Mouse (Mus musculus): ENCODE measurements at regions not wholly inside any gene's neighbourhood (a gene's known extent, or its start where the extent isn't known, plus 50 kb on each side); places are given as distances from the start of the nearest gene placed in this dataset.

DNA sequence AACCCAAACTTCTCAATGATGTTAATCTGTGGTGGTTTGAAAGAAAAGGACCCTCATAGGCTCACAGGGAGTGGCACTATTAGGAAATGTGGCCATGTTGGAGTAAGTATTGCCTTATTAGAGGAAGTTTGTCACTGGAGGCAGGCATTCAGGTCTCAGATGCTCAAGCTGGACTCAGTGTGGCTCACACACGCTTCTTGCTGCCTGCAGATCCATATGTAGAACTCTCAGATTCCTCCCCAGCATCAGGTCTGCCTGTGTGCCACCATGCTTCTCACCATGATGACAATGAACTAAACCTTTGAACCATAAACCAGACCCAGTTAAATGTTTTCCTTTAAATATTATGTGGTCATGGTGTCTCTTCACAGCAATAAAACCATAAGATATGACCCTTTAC, 104.7 kb upstream of the Tbl1xr1 start:
- no peak for DNase-seq (ENCODE audit: low read depth)

DNA sequence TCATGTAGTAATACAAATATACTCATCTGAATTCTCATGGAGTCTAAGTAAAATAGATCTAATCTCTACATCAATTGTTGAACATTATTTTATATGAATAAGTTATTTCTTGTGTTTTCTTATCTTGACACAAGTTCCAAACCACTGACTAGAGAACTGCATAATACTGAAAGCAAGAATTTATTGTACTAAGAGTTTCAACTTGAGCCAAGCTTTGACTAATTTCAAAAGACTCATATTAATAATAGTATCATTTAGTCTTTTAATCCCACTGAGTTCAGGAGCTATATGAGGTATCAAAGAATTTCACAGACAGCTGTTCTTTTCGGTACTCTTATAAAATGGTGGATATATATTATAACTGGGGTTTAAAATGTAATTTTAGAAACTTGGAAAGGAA, 103.3 kb upstream of the Tbl1xr1 start:
- no peak for DNase-seq (ENCODE audit: low read depth)

DNA sequence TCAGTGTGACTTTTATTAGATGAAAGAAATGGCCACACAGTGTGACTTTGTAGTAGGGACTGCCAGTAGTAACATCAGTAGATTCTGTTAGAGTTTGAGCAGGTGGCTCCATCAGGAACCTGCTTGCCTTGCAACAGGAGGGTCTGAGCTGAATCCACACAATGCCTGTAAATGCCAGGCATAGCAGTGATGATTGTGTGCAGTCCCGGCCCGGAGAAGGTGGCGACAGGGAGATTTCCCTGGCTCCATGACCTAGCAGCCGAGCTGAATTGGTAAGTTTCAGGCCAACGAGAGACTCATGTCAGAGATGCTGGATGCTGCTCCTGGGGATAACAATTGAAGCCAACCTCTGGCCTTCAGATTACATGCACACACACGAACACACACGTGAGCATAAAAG, 102.8 kb upstream of the Tbl1xr1 start:
- no peak for DNase-seq (ENCODE audit: low read depth)

DNA sequence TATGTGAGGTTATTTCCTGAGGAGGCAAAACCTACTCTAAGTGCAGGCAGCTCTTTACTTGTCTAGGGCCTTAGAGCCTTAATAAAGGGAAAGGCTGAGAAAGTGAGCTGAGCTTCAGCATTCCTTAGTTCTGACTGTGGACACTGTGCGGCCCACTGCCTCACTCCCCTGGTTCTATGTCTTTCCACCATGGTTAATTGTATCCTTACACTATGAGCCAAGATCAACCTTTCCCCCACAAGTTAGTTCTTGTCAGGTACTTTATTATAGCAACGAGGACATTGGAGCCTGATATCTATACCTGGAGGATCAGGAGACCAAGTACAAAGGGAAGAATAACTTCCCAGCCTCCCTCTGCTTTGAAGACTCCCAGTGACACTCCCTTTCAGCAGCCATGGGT, 101.7 kb upstream of the Tbl1xr1 start:
- no peak for DNase-seq (ENCODE audit: low read depth)

DNA sequence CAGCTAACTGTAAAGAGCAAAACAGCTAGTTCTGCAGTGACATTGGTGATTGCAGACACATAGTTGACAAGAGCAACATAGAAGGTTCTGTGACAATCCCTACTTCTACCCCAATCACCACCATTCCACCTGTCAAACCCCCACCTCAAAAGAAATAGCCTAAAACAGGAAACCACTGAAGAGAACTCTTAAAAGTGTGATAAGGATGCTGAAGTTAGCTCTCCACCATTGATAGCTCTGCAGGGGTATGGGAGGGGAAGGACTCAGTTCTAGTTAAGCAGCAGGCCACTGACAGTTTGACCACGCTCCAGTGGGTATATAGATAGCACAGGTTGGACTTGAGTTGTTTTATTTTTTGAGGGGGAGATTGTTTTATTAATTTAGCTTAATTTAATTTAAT, 98.7 kb upstream of the Tbl1xr1 start:
- DNase-seq (ENCODE audit: low read depth) = no peak

DNA sequence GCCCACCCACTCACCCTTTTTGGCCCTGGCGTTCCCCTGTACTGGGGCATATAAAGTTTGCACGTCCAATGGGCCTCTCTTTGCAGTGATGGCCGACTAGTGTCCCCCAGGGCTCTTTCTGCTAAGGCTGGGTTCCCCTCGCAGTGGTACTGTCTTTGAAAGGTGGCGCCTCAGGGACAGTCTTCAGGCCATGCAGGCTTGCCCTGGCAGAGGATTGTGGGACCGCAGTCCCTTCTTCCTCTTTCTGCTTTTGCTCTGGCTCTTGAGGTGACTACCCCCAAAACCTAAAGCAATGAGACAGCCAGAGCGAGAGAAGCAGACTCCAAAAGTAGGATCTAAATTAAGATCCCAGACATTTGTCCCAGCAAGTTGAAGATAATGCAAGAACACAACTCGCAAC, 93.5 kb upstream of the Tbl1xr1 start:
- no peak for DNase-seq (ENCODE audit: low read depth)

DNA sequence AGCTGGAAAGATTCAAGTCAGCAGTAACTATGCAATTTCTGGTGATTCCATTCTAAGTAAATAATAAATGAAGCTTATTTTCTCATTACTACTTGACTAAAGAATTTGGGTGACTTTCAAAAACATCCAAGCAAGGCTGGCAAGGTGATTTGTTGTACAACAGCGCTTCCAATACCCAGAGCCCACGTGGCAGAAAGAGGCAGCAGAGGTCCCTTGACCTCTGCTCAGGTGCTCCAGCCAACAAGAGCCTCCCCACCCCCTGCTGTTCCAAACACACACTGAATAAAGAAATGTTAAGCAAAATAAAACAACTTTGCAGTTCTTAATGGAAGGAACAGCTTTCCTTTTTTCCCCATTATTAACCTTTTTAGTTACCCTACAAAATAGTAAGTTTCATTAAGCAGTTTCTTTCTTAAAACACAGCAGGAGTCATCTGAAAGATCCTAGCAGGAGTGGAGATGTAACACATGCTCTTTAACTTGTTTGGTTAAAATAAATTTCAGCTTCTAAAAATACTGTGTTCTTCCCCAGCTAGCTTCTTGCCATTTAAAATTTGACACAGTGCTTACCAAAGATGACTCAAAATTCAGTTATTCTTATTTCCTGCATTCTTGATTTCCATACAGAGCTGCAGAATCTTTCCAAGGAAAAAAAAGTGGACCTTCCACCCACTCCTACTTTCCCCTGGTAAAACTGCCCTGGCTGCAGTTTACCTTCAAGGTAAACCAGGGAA, 92.3 kb upstream of the Tbl1xr1 start:
- no peak for DNase-seq (ENCODE audit: low read depth)

DNA sequence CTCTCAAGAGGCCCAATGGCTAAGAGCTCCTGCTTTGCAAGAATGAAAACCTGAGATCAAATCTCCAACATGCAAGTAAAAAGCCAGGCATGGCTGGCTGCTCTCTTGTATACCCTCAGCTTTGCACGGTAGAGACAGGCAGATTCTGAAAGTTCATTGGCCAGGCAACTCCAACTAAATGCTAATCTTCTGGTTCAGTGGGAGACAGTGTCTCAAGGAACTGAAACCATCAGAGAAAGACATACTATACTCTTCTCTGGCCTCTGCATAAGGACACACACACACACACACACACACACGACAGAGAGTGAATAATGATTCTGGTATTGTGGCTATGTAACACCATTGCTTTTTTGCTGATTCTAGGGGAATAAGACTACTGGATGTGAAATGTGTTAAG, 91.6 kb upstream of the Tbl1xr1 start:
- no peak for DNase-seq (ENCODE audit: low read depth)

DNA sequence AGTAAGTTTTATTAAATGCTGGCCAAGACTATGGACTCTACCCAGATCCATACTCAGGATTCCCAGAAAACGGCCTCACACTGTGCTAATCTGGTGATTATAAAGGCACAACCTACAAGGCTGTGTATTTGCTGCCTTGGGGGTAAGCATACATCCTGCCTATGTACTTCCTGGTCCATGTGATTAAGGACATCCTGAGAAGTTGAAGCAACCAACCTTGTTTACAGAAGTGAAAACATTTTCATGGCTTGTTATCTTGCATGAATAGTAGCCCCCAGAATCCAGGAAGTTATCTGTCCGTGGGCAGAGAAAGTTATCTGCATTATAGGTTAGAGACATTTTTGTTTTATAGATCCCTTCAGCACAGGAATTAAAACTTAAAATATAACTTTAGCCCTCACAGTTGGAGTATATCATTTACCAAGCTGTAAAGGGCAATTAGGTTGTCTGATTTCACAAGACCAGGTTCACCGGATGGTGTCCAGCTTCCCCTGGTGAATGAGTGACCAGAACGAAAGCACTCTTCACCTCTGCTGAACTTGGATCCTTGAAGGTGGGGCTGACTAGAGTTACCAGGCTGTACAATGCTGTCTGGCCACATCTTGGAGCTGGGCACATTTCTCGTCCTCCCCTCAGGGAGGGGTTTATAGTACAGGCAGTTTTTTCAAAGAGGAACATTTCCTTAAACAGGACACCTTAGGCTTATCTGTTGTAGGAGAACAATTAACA, 90.1 kb upstream of the Tbl1xr1 start:
- no peak for DNase-seq (ENCODE audit: low read depth)

DNA sequence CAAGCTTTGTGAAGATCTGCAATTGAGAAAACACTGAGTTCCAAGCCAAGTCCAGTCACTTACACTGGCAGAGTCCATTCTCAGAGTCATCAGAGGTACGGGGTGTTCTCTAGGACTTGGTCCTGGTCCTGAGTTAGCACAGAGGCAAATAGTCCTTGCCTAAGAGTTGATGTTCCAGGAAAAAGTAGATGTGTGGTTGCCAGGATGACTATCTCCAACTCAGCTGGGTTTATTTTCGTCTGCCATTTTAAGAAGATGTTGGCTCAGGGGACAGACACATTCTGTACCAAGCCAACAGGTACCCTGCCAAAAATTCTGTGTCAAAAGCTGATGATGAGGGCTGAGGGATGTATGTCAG, 89.6 kb upstream of the Tbl1xr1 start:
- no peak for DNase-seq (ENCODE audit: low read depth)

DNA sequence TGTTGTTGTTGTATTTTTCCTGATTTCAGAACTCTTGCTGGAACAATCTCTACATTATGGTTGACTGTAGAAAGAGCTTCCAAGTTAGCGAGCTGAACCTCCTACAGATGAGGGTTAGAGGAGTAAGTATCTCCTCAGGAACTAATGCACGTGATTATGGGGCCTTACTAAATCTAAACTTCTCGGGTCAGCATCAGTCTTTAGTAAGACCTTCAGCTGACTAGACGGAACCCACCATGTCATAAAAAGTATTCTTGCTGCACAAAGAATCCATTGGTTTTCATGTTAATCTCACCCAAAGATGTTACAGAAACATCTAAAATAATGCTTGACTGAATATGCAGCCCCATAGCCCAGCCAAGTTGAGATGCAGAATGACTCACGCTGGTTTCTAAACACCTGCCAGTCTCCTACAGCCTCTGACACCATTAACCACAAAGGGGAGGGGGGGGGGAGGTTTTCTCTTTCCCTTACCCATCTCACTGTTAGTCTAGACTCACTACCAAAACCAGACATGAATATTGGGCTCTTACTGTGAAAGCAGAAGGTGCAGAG, 88.9 kb upstream of the Tbl1xr1 start:
- peak; percentile 51 for DNase-seq (ENCODE audit: low read depth)

DNA sequence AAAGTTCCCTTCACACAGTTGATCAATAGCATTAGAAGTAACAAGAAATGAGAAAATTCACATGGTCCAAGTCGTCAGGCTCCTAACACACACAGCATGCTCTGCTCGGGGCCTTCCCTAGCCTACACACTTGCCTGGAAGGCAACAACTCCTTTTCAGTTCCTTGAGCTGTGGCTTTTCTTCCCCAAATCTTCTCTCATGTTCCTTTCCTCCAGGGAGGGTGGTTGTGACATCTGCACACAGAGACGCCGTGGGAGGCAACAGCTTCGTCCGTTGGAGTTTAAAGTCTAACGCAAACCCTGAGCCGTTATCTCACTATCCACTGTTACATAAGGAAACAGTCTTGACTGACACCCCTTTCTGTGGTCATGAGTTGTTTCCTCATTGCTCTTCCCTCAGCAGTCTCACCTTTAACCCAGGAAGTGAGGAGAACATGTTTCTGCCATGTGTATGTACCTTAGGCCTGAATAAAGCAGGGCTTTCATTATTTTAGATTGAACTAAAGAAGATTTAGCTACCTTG, 88.4 kb upstream of the Tbl1xr1 start:
- no peak for DNase-seq (ENCODE audit: low read depth)

DNA sequence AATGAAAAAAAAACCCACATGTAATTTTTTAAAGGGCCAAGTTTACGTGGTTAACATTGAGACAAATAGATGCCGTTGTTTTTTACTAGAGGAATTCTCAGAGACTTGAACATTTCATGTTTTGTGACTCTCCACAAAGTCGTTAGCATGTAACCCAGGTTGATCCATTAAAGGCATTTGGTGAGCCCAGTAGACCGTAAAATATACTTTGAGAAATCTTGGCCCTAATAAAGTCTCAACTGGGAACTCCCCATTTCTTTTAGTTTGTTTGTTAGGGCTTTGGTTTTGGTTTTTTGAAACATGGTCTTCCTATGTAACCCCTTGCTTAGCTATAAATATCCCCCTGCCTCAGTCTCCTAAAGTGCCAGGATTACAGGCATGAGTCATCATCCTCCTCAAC, 85.9 kb upstream of the Tbl1xr1 start:
- no peak for DNase-seq (ENCODE audit: low read depth)

DNA sequence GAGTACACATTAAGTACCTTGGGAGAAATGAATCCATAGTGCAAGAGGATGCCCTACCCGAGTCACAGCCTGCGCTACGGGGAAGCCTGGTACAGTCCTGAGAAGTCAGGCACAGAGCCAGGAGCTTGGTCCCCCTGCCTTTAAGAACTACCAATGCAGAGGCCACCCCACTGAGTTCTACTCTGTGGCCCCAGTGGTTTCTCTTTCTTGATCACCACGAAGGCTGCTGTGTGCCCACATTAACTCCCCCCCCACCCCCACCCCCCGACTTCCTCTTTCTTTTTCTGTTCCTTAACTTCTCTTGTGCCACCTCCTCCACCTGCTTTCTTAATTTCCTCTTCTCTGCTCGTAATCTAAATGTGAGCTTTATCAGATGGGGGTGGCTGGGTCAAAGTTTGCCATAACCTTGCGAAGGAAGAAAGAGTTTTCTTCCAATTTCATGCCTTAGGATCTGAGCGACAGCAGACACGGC, 84.7 kb upstream of the Tbl1xr1 start:
- DNase-seq (ENCODE audit: low read depth) = no peak

DNA sequence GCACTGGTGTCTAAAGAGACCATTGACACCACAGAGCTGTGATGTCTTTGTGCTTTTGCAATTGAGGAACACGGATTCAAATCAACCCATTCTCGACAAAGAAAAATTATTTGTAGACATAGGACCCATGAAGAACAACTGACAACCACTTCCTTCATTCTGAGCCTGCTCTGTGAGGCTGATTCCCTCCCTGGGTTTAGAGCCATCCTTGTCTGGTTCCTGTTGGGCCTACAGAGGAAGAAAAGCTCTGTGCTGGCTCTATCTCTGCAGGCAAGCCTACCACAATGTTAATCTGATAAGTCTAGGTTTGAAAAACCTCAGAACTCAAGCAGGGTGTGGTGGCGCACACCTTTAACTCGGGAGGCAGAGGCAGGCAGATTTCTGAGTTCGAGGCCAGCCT, 84.2 kb upstream of the Tbl1xr1 start:
- no peak for DNase-seq (ENCODE audit: low read depth)

DNA sequence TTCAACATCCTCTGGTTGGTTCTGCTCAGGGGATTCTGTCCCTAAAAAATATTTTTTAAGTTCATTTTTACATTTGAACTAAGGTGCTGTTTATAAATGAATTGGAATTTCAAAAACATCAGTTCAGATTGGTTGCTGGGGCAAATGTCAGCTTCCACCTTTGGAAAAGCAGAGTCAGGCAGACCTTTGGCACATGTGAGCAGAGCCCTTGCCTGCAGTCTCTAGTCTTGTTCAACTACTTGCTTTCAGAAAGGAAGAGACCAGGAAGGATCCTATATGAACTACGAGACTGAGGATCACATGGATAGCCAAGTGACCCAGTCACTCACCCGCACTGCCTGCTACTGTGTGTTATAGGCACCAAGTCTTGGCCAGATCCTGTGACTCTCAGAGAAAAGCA, 82.5 kb upstream of the Tbl1xr1 start:
- no peak for DNase-seq (ENCODE audit: low read depth)

DNA sequence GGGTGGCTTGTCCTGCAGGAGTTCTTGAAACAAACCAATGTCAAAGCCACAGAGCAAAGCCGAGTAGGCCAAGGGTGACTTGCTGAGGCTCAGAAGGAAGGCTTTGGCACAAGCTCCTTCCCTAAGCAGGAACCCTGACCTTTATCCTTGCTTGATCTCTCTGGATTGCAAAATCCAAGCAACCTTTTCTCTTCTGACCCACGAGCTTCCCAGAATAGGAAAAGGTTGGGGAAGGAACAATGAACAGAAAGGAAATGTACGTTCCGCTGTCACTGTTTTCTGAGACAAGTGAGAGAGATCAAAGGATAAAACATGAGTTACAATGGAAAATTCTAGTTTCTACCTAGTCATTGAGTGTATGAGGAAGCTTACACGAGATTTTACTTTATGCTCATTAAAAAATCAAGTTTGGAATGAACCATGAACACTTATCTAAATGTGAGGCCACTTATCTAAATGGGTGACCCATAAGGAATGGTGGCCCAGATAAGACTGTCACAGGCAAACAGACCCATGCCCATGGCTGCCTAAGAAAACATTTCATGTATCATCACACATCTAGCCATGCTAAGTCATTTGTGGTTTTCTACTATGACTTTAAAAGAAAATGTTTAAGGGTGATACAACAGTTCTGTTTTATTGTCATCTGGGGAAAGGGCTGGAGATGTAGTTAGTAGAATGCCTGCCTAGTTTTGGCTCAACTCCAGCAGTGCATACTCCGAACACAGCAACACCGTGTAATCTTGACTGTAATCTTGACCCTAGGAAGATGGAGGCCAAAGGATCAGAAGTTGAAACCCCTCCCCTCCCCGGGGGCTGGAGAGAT, 80.7 kb upstream of the Tbl1xr1 start:
- DNase-seq (ENCODE audit: low read depth) = no peak

DNA sequence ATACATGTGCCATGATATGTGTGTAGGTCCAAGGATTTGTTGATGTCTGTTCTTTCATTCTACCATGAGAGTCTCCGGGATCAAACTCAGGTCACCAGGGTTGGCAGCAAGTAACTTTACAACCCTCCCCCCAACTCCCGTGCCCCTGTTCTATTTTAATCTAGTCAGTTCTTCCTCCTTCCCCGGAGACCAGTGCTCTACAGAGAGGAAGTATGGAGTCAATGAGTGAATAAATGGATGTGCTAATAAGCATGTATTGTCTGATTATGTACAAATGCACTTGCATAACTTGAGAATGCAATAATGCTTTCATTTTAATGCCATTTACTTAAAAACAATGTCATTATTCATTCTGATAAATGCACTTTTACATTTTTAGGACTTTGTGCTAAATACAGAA, 79.1 kb upstream of the Tbl1xr1 start:
- no peak for DNase-seq (ENCODE audit: low read depth)

DNA sequence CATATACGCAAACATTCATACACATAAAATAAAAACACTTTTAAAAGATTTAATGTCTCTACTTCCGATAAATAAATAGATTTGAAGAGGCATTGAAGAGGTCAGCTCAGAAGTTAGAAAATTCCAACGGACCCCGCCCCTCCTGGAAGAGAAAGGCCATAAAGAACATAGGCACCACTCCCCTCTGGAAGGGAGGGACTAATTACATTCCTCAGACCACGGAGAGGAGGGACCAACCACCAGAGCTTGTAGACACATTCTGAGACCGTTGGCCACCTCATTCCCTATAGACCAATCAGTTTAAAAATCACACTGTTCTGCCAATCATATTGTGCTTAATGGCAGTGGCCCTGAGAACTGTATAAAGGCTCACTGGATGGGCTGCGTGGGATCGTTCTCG, 71.0 kb upstream of the Tbl1xr1 start:
- no peak for DNase-seq (ENCODE audit: low read depth)

DNA sequence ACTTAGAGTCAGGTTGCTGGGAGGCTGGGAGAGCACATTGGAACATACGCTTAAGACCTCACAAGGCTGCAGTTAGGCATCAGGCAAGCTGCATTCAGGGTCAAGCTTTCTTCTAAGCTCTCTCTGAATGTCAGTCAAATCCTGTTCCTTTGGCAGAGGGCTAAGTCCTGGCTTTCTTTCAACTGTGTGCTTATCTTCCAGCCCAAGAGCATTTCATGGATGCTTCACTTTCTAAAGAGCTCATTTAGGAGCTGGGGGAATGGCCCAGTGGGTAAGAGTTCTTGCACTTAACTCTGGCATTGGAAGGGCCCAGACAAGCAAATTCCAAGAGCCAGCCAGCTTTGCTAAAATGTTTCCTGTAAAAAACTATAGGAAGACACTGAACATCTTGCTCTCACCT, 70.3 kb upstream of the Tbl1xr1 start:
- DNase-seq (ENCODE audit: low read depth) = no peak

DNA sequence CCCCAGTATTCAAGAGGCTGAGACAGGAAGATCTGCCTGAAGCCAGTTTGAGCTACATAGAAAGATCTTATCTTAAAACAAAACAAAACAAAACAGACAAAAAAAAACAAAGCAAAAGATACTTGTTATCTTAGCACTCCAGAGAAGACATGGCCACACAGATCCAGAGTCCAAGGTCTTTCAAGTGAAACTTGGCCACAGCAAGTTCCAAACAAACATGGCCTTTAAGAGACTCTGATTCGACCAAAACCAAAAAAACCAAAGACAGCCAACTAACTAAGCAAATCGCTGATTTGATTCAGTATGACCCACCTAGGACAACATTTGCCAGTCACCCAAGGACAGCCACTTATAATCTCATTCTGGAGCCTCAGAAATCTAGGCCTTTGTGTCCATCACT, 69.8 kb upstream of the Tbl1xr1 start:
- DNase-seq (ENCODE audit: low read depth) = no peak

DNA sequence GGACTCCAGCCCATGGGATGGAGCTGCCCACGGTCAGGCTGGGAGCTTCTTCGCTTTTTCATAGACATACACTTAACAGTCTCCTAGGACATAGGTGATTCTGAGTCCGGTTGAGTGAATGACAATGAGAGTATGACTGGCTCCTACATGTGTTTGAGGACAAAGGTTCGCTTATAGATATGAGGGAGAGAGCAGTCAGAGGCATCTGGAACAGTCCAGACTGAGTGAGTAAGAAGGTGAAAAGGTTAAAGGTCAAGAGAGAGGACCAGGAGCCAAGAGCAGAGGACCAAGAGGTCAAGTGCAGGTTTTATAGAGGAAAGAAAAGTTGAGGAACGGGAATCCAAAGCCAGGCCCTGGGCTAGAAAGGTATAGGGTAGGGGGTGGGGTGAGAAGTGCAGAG, 68.7 kb upstream of the Tbl1xr1 start:
- DNase-seq (ENCODE audit: low read depth) = no peak

DNA sequence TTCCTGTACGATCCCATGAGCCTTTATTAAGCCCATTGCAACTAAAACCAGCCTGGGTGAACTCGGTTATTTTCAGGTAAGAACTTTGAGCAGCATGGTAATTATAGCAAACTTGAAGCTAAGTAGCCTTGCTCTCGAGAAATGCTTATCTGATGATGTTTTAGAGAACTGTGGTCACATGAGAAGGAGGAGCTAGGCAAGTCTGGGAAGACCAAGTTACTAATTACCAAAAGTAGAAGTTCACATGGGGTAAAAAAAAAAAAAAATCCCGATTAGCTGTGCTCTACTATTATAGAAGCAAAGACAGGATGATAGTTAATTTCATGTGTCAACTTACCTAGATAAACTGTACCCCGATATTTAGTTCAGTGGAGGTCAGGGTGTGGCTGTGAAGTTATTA, 68.0 kb upstream of the Tbl1xr1 start:
- no peak for DNase-seq (ENCODE audit: low read depth)
